Mouse (Mus musculus) heart, embryonic 14.5 days (tissue): ENCODE measurements at regions not wholly inside any gene's neighbourhood (a gene's known extent, or its start where the extent isn't known, plus 50 kb on each side); places are given as distances from the start of the nearest gene placed in this dataset.

ENCODE experiments used
- ATAC-seq: fragments of 200-750 bp; cut with Nextera tagmentation; 2 replicates; pipeline ENCODE4 v1.8.0; 2017; ENCODE audit warnings: low read depth, moderate TSS enrichment; ENCODE audit not compliant: insufficient number of reproducible peaks, insufficient read depth, low FRiP score
- H3K27ac ChIP-seq, 2 experiments: fragments of 200-500 bp in 1 of 2; fragments of 300-500 bp in 1 of 2; sonication (generic) in 1 of 2; replicated peaks in 1 of 2; 2 replicates each; pipeline ENCODE4 v1.5.1; 2012 to 2014; ENCODE audit warnings: low read depth in 2 of 2, low read length in 2 of 2, control low read depth in 1 of 2, mild to moderate bottlenecking in 1 of 2, mixed read lengths in 1 of 2; ENCODE audit not compliant: control insufficient read depth in 1 of 2, insufficient read depth in 1 of 2
- H3K27me3 ChIP-seq: fragments of 300-500 bp; sonication (generic); 2 replicates; pipeline ENCODE4 v1.6.1; 2014; ENCODE audit warnings: mild to moderate bottlenecking, low read length, control low read depth; ENCODE audit not compliant: control insufficient read depth, insufficient read depth
- H3K36me3 ChIP-seq: fragments of 300-500 bp; sonication (generic); 2 replicates; pipeline ENCODE4 v1.6.1; 2014; ENCODE audit warnings: mild to moderate bottlenecking, control low read depth, low read length, mixed read lengths; ENCODE audit not compliant: control insufficient read depth, insufficient read depth
- H3K4me1 ChIP-seq, 2 experiments: fragments of 200-500 bp in 1 of 2; fragments of 300-500 bp in 1 of 2; sonication (generic) in 1 of 2; 2 replicates each; pipeline ENCODE4 v1.6.1; 2012 to 2014; ENCODE audit warnings: low read length in 2 of 2, control low read depth in 1 of 2, mixed read lengths in 1 of 2; ENCODE audit not compliant: control insufficient read depth in 2 of 2, insufficient read depth in 2 of 2
- H3K4me2 ChIP-seq: fragments of 300-500 bp; sonication (generic); 2 replicates; pipeline ENCODE4 v1.6.1; 2014; ENCODE audit warnings: mild to moderate bottlenecking, low read length
- H3K4me3 ChIP-seq, 2 experiments: fragments of 200-500 bp in 1 of 2; fragments of 300-500 bp in 1 of 2; sonication (generic) in 1 of 2; 2 replicates each; pipeline ENCODE4 v1.5.1; 2012 to 2014; ENCODE audit warnings: low read length in 2 of 2, mild to moderate bottlenecking in 2 of 2, control low read depth in 1 of 2, low read depth in 1 of 2, moderate library complexity in 1 of 2; ENCODE audit not compliant: control insufficient read depth in 1 of 2, insufficient read depth in 1 of 2
- H3K9ac ChIP-seq: fragments of 300-500 bp; sonication (generic); 2 replicates; pipeline ENCODE4 v1.6.1; 2014; ENCODE audit warnings: mild to moderate bottlenecking, low read length
- H3K9me3 ChIP-seq: fragments of 300-500 bp; sonication (generic); 2 replicates; pipeline ENCODE4 v1.6.1; 2016; ENCODE audit warnings: low read length, control low read depth; ENCODE audit not compliant: control insufficient read depth
- WGBS: fragments of 180-500 bp; shearing (Covaris S2); extraction: QIAGEN DNeasy Blood & Tissue Kit; methylation state at CpG from one replicate; pipeline ENCODE4 v1.1.7; 2014; 5-methylcytosine and 5-hydroxymethylcytosine counted together

DNA sequence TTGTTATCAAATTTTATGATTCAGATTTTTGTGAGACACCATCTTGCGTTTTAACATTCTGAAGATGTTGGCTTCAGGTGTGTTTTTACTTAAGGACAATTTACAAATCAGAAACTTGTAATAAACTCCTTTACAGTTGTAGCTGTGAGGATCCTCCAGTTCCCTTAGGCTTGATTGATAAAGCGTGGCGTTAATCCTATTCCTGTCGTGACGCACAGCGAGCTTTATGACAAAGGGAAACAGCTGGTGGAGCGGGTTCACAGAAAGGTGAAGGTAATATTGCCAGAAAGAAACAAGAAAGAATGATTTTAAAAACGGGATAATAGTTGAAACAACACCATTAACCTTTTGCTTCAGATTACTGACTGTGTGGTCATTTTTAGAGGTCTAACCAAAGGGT is 60.7 kb upstream of the Arrdc4 start:
- no peaks in the 10 kb centered on the region for H3K9me3 ChIP-seq
- H3K27ac ChIP-seq, result no peak overlapping the region
- WGBS, result 68% methylated on average over 8 of the region's 8 CpGs
- H3K4me1 ChIP-seq, result no peaks in the 10 kb centered on the region
- H3K27me3 ChIP-seq, result no peaks in the 10 kb centered on the region
- H3K4me3 ChIP-seq, result no peak overlapping the region
- H3K9ac ChIP-seq, result no peak overlapping the region
- no peak overlapping the region for H3K4me2 ChIP-seq
- H3K36me3 ChIP-seq, result no peaks in the 10 kb centered on the region
- ATAC-seq, result no peak
